Mouse (Mus musculus) megakaryocyte, embryonic 14.5 days (primary cell): ENCODE results near the gene Dnmt3a.

Experiments
- FLI1 ChIP-seq: IDR thresholded peaks from 2 replicates; pipeline ENCODE4 v1.6.1; 2012; ENCODE audit warnings: low read length, inconsistent platforms, mixed read lengths
- GATA1 ChIP-seq: IDR thresholded peaks from 3 replicates; pipeline ENCODE4 v1.6.1; 2012; ENCODE audit warnings: mixed read lengths, low read length, inconsistent platforms, borderline replicate concordance

- no peak for TF ChIP-seq GATA1
- no peak for TF ChIP-seq FLI1
Measured at GRCm38 (mm10) chr12:3805852-3806251, at the start of gene Dnmt3a.
